Comparison of ENCODE assay signal across 13 mouse cellular contexts in genomic region chr6:100072261-100072968, GRCm38 (mm10).
DNase-seq lines count a peak whose midpoint lies in the region; ATAC-seq and TF ChIP-seq lines count a peak whose summit lies in the region.
"Had no signal": no experiment of that assay in that cellular context is flagged by ENCODE, and none has a peak within 500 bp of the region (broad histone marks: within the 10 kb centered on the region; RNA-seq: fewer than 3 reads in every experiment).

No protein-coding gene starts in this region.

- H3K27me3 ChIP-seq in hindbrain, embryonic 14.5 days (ENCODE audit: control insufficient read depth, insufficient read depth, low read length): no peaks in the 10 kb centered on the region
- H3K27me3 ChIP-seq in hindbrain, embryonic 11.5 days (ENCODE audit: control insufficient read depth, insufficient read depth, low read length): no peaks in the 10 kb centered on the region; the same call in 1 of the 2 replicates
- no peaks in the 10 kb centered on the region for H3K27me3 ChIP-seq in liver, postnatal 0 days (ENCODE audit: insufficient read depth, low read length)

- H3K4me1 ChIP-seq in hindbrain, embryonic 14.5 days (replicated peaks; ENCODE audit: control insufficient read depth, insufficient read depth, low read length): peaks cover 16% of the 10 kb centered on the region
- peaks cover 2% of the 10 kb centered on the region; the same call in 1 of the 2 replicates for H3K4me1 ChIP-seq in hindbrain, embryonic 11.5 days (replicated peaks; ENCODE audit: control insufficient read depth, insufficient read depth, low read length)
- peaks cover 4% of the 10 kb centered on the region; the same call in 1 of the 2 replicates for H3K4me1 ChIP-seq in liver, postnatal 0 days (ENCODE audit: insufficient read depth)

- no peak for TF ChIP-seq EP300 in liver, postnatal 0 days (IDR thresholded peaks at IDR 0.05; ENCODE audit: low read depth)

- 40% methylated on average over 6 of the region's 6 CpGs for WGBS in hindbrain, embryonic 14.5 days
- 72% methylated on average over 6 of the region's 6 CpGs for WGBS in hindbrain, embryonic 11.5 days
- whole genome bisulfite sequencing in liver, postnatal 0 days (ENCODE audit: insufficient replicate concordance): 53% methylated on average over 6 of the region's 6 CpGs

- no peak overlapping the region for H3K9ac ChIP-seq in hindbrain, embryonic 14.5 days
- H3K9ac ChIP-seq in hindbrain, embryonic 11.5 days (ENCODE audit: low read depth, low read length): no peak overlapping the region
- no peak overlapping the region for H3K9ac ChIP-seq in liver, postnatal 0 days (replicated peaks)
- H3K9ac ChIP-seq: limb, embryonic 13.5 days; neural tube, embryonic 15.5 days had no signal

- no peak overlapping the region for H3K4me3 ChIP-seq in hindbrain, embryonic 14.5 days (replicated peaks; ENCODE audit: low read length)
- no peak overlapping the region for H3K4me3 ChIP-seq in hindbrain, embryonic 11.5 days (ENCODE audit: low read depth, low read length)
- H3K4me3 ChIP-seq in liver, postnatal 0 days (ENCODE audit: low read depth, low read length): no peak overlapping the region
- H3K4me3 ChIP-seq: embryonic facial prominence, embryonic 10.5 days; limb, embryonic 13.5 days; neural tube, embryonic 15.5 days had no signal

- TF ChIP-seq POLR2A in brain, embryonic 14.5 days (IDR thresholded peaks at IDR 0.05; ENCODE audit: borderline replicate concordance, extremely low read depth, insufficient read depth, insufficient read length, poor library complexity, severe bottlenecking): no peak

- no peak for TF ChIP-seq CTCF in liver, postnatal 0 days (IDR thresholded peaks at IDR 0.05; ENCODE audit: low read depth)
- no peak for TF ChIP-seq CTCF in brain, embryonic 14.5 days (IDR thresholded peaks at IDR 0.05; ENCODE audit: borderline replicate concordance, extremely low read depth, insufficient read depth, insufficient read length)

- H3K4me2 ChIP-seq in hindbrain, embryonic 14.5 days (replicated peaks): no peak overlapping the region
- no peak overlapping the region for H3K4me2 ChIP-seq in hindbrain, embryonic 11.5 days (replicated peaks; ENCODE audit: low read depth, low read length)
- H3K4me2 ChIP-seq in liver, postnatal 0 days (ENCODE audit: low read depth, low read length): no peak overlapping the region
- H3K4me2 ChIP-seq: limb, embryonic 13.5 days; neural tube, embryonic 15.5 days had no signal

- no peaks in the 10 kb centered on the region for H3K9me3 ChIP-seq in hindbrain, embryonic 14.5 days (ENCODE audit: control insufficient read depth, low read length)
- H3K9me3 ChIP-seq in hindbrain, embryonic 11.5 days (ENCODE audit: control insufficient read depth, low read length): no peaks in the 10 kb centered on the region
- H3K9me3 ChIP-seq in liver, postnatal 0 days (ENCODE audit: low read length): peaks cover 5% of the 10 kb centered on the region
- H3K9me3 ChIP-seq: limb, embryonic 13.5 days; neural tube, embryonic 15.5 days had no signal

- ATAC-seq in hindbrain, embryonic 14.5 days (ENCODE audit: low FRiP score): no peak
- ATAC-seq in hindbrain, embryonic 11.5 days (ENCODE audit: low FRiP score): no peak
- ATAC-seq in liver, postnatal 0 days: no peak

- H3K36me3 ChIP-seq in hindbrain, embryonic 14.5 days (replicated peaks; ENCODE audit: control insufficient read depth, insufficient read depth): no peaks in the 10 kb centered on the region
- H3K36me3 ChIP-seq in hindbrain, embryonic 11.5 days (ENCODE audit: control insufficient read depth, insufficient read depth, low read length): no peaks in the 10 kb centered on the region
- no peaks in the 10 kb centered on the region for H3K36me3 ChIP-seq in liver, postnatal 0 days (replicated peaks; ENCODE audit: insufficient read depth, low read length)
- H3K36me3 ChIP-seq: embryonic facial prominence, embryonic 10.5 days; limb, embryonic 13.5 days; neural tube, embryonic 15.5 days had no signal

- DNase-seq in adrenal gland, postnatal 10 days: peak; percentile 15
- DNase-seq in adrenal gland, adult 18-20 months (ENCODE audit: low spot score in 2 of 2): no peak
- DNase-seq in hindbrain, embryonic 14.5 days (ENCODE audit: low spot score): peak; percentile 56
- DNase-seq in hindbrain, embryonic 11.5 days (ENCODE audit: low spot score): no peak
- DNase-seq in liver, postnatal 0 days: peak; percentile 46
- no peak for DNase-seq in liver
- DNase-seq in brain, embryonic 14.5 days (ENCODE audit: low read depth): peak; percentile 72
- no peak for DNase-seq in B cell, adult 2 months
- DNase-seq: adrenal gland, adult 8-10 months had no signal

- no peak overlapping the region for H3K27ac ChIP-seq in hindbrain, embryonic 14.5 days
- H3K27ac ChIP-seq in hindbrain, embryonic 11.5 days (ENCODE audit: low read depth, low read length): no peak overlapping the region
- H3K27ac ChIP-seq in liver, postnatal 0 days (ENCODE audit: low read depth): no peak overlapping the region
- H3K27ac ChIP-seq: embryonic facial prominence, embryonic 10.5 days; limb, embryonic 13.5 days; macrophage; neural tube, embryonic 15.5 days had no signal

Comparison
In these comparisons a context has a peak if more than half of its experiments do, and no peak if none do; other contexts are left out.
1. DNase-seq: peak in adrenal gland, postnatal 10 days (single experiment), hindbrain, embryonic 14.5 days (single experiment), liver, postnatal 0 days (single experiment) and brain, embryonic 14.5 days (single experiment); none in adrenal gland, adult 18-20 months (0 of 2), hindbrain, embryonic 11.5 days (single experiment), liver (single experiment) and B cell, adult 2 months (0 of 2).